Mouse (Mus musculus) adipocyte (in vitro differentiated cells): Measurements from ENCODE around the gene Pnrc1.

ENCODE experiments used
- DNase-seq: peaks from one replicate; pipeline ENCODE4 v3.0.0-alpha.2; 2016; ENCODE audit warnings: low spot score

The Pnrc1 gene

GRCm38 (mm10) chr4:33224003-33224675 lies 65.8 kb downstream of the Pnrc1 start:
- no peak for DNase-seq

DNA sequence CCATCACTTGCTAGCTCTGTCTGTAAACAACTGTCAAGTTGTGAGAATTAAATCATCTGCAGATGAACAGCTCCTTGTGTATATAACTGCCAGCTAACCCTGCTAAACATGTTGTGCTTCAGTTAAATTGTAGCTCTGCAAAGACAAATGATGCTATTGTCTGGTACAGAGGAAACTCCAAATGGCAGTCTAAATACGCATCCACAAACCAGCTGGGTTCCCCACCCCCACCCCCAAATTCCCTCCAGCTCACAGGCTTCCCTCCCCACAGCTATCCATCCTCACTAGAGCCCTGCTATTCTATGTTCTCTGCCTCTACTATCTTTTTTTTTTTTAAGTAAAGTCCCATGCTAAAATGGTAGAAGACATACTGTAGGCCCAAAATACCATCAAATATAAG lies 68.1 kb downstream of the Pnrc1 start:
- DNase-seq = no peak

- no peak for DNase-seq
These were observed 80.8 kb downstream of the Pnrc1 start, which contains the start of gene Srsf12 for GRCm38 (mm10) chr4:33208881-33209841. Gene Srsf12 (plus strand): TSS chr4:33208991.

DNA sequence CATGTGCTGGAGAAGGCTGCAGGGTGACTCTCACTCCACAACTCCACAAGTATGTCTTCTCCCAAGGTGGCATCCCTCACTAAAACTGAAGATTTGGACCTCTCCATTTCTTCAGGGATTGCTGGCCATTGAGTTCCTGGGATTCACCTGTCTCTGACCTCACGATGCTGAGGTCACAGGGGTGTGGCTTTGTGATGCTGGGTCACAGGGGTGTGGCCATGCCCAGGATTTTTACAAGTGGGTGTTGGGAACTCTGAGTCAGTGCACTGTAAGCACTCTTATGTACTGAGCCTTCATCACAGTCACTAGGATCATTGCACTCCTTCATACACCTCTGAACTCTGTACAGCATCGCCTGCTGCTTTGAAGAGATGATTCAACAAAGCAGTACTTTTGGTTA lies 82.4 kb downstream of the Pnrc1 start:
- DNase-seq = no peak

- DNase-seq = peak; percentile 5
These were observed 85.3 kb downstream of the Pnrc1 start for GRCm38 (mm10) chr4:33204682-33205081.

- DNase-seq = no peak
These were observed 91.8 kb downstream of the Pnrc1 start for GRCm38 (mm10) chr4:33198117-33198516.
